Mouse (Mus musculus): Measurements from ENCODE around the gene Lag3. TPM values are rescaled to one million over a fixed set of nuclear protein-coding genes. Genes with fewer than 3 reads are reported as not detected.

The Lag3 gene
- total and polyA plus RNA-seq, 3 experiments: 0.52 to 2.0 (median 1.2) TPM

DNA sequence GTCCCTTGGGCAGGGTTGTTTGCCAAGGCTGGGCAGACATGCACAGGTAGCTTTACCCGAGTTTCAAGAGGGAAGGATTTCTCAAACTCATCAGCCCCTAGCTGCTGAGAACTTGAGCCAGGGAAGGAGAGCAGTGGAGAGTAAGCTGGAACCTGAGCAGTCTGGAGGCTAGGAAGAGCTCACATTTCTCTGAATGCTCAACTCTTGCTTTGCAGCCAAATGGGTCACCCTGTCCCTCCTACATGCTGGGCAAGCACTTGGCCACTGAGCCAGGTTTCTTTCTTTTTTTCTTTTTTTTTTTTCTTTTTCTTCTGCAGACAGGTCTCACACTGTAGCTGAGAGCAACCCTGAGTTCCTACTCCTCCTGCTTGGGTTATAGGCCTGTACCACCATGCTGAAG is 25.2 kb upstream of the Lag3 start:
- H3K4me2 ChIP-seq (ENCODE audit: insufficient read depth, low read depth, poor library complexity, severe bottlenecking): no peak overlapping the region
- H3K27me3 ChIP-seq (replicated peaks): no peaks in the 10 kb centered on the region
- no peak overlapping the region for H3K4me3 ChIP-seq (replicated peaks in 1 of 3; ENCODE audit: low read depth in 2 of 3, low read length in 2 of 3, poor library complexity in 1 of 3)
- H3K4me1 ChIP-seq (ENCODE audit: control insufficient read depth in 1 of 2, insufficient read depth in 2 of 2): peaks cover 5 to 12% of the 10 kb centered on the region in 2 experiments
- no peak for DNase-seq (ENCODE audit: extremely low read depth)
- H3K27ac ChIP-seq (ENCODE audit: insufficient read depth, low read depth): no peak overlapping the region
- H3K9me3 ChIP-seq (replicated peaks; ENCODE audit: low read length): peaks cover 2% of the 10 kb centered on the region
- H3K9ac ChIP-seq (ENCODE audit: insufficient read depth, low read depth): no peak overlapping the region
- peaks cover 41 to 71% of the 10 kb centered on the region in 2 experiments for H3K36me3 ChIP-seq (replicated peaks in 1 of 2; ENCODE audit: control insufficient read depth in 1 of 2, insufficient read depth in 1 of 2, low read length in 1 of 2)
- dilution Hi-C loops (cut with MboI; ENCODE audit: extremely low pct_ligation_motif_present, extremely low pct_unique_long_range_greater_than_20kb, low sequenced_read_pairs) (no loop called here), in situ Hi-C loops (cut with MboI; ENCODE audit: low pct_ligation_motif_present, low pct_unique_long_range_greater_than_20kb, low sequenced_read_pairs) (loop anchor here (10.0 kb wide), 1 partner anchor 92 kb away; the partner anchor contains the start of gene Gnb3)
- peaks cover 14% of the 10 kb centered on the region for H3K79me2 ChIP-seq (replicated peaks; ENCODE audit: control insufficient read depth, extremely low read depth, insufficient read depth, poor library complexity, severe bottlenecking)
- TF ChIP-seq ZKSCAN1 (IDR thresholded peaks at IDR 0.05; ENCODE audit: borderline replicate concordance, low read depth, low read length): no peak
- no peak for TF ChIP-seq MYC (IDR thresholded peaks at IDR 0.05; ENCODE audit: low read depth, low read length)
- TF ChIP-seq MXI1 (IDR thresholded peaks at IDR 0.05; ENCODE audit: low read depth, low read length): no peak
- TF ChIP-seq SMC3 (IDR thresholded peaks at IDR 0.05; ENCODE audit: low read depth, low read length): no peak
- TF ChIP-seq BHLHE40 (IDR thresholded peaks at IDR 0.05; ENCODE audit: low read depth, low read length): no peak
- no peak for TF ChIP-seq ELF1 (IDR thresholded peaks at IDR 0.05; ENCODE audit: low read depth, low read length)
- TF ChIP-seq EP300 (IDR thresholded peaks at IDR 0.05; ENCODE audit: low read length): no peak
- TF ChIP-seq MEF2A (IDR thresholded peaks at IDR 0.05; ENCODE audit: borderline replicate concordance, low read depth, low read length): no peak
- no peak for TF ChIP-seq ZC3H11A (IDR thresholded peaks at IDR 0.05; ENCODE audit: low read depth, low read length)
- TF ChIP-seq UBTF (IDR thresholded peaks at IDR 0.05; ENCODE audit: low read depth, low read length): no peak
- no peak for TF ChIP-seq POLR2A (IDR thresholded peaks at IDR 0.05; ENCODE audit: low read depth, low read length)
- TF ChIP-seq KAT2A (IDR thresholded peaks at IDR 0.05; ENCODE audit: insufficient replicate concordance, low read length): no peak
- TF ChIP-seq NRF1 (IDR thresholded peaks at IDR 0.05; ENCODE audit: low read depth, low read length): no peak

DNA sequence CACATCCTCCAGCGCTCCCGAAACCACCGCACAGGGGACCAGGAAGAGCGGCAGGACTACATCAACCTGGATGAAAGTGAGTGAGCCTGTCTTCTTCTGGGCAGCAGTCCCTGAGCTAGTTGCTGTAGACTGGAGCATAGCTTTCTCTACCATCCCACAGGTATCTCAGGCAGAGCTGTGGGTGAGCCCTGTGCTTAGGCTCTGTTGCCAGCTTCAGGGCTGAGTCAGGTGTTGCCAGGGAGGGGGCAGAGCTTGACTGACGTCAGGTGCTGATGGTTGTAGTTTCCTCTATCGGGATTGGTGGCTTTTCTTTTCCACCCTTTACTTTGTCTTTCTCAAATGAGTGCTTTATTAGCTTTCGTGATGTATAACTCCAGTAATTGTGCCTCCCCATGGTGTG is 23.2 kb upstream of the Lag3 start:
- dilution Hi-C loops (cut with MboI; ENCODE audit: extremely low pct_ligation_motif_present, extremely low pct_unique_long_range_greater_than_20kb, low sequenced_read_pairs) (no loop called here), in situ Hi-C loops (cut with MboI; ENCODE audit: low pct_ligation_motif_present, low pct_unique_long_range_greater_than_20kb, low sequenced_read_pairs) (loop anchor here (10.0 kb wide), 1 partner anchor 90 kb away; the partner anchor contains the start of gene Gnb3)
- no peak overlapping the region for H3K4me3 ChIP-seq (replicated peaks in 1 of 3; ENCODE audit: low read depth in 2 of 3, low read length in 2 of 3, poor library complexity in 1 of 3)
- H3K27ac ChIP-seq (ENCODE audit: insufficient read depth, low read depth): no peak overlapping the region
- peaks cover 5 to 18% of the 10 kb centered on the region in 2 experiments for H3K4me1 ChIP-seq (ENCODE audit: control insufficient read depth in 1 of 2, insufficient read depth in 2 of 2)
- peaks cover 41 to 66% of the 10 kb centered on the region in 2 experiments for H3K36me3 ChIP-seq (replicated peaks in 1 of 2; ENCODE audit: control insufficient read depth in 1 of 2, insufficient read depth in 1 of 2, low read length in 1 of 2)
- peaks cover 2% of the 10 kb centered on the region for H3K9me3 ChIP-seq (replicated peaks; ENCODE audit: low read length)
- no peak for DNase-seq (ENCODE audit: extremely low read depth)
- no peaks in the 10 kb centered on the region for H3K27me3 ChIP-seq (replicated peaks)
- no peak overlapping the region for H3K9ac ChIP-seq (ENCODE audit: insufficient read depth, low read depth)
- TF ChIP-seq PAX5 (IDR thresholded peaks at IDR 0.05; ENCODE audit: low read length) (no peak), MAX (IDR thresholded peaks at IDR 0.05; ENCODE audit: low read length) (no peak)
- H3K79me2 ChIP-seq (replicated peaks; ENCODE audit: control insufficient read depth, extremely low read depth, insufficient read depth, poor library complexity, severe bottlenecking): peaks cover 14% of the 10 kb centered on the region
- H3K4me2 ChIP-seq (ENCODE audit: insufficient read depth, low read depth, poor library complexity, severe bottlenecking): no peak overlapping the region
